11 mouse cellular contexts compared by ENCODE assay signal in genomic region chr19:57181852-57182528, GRCm38 (mm10).
DNase-seq lines count a peak whose midpoint lies in the region; ATAC-seq and TF ChIP-seq lines count a peak whose summit lies in the region.
"Had no signal": no experiment of that assay in that cellular context is flagged by ENCODE, and none has a peak within 500 bp of the region (broad histone marks: within the 10 kb centered on the region; RNA-seq: fewer than 3 reads in every experiment).

No protein-coding gene starts in this region.

- H3K36me3 ChIP-seq in heart, embryonic 14.5 days (ENCODE audit: control insufficient read depth, insufficient read depth, low read length): peaks cover 3% of the 10 kb centered on the region; the same call in 1 of the 2 replicates
- H3K36me3 ChIP-seq in intestine, postnatal 0 days (ENCODE audit: control insufficient read depth, insufficient read depth): no peaks in the 10 kb centered on the region
- no peaks in the 10 kb centered on the region for H3K36me3 ChIP-seq in liver, adult 2 months (ENCODE audit: control insufficient read depth, insufficient read depth, low read length)
- H3K36me3 ChIP-seq in small intestine, adult 2 months (ENCODE audit: control insufficient read depth, insufficient read depth, low read length): no peaks in the 10 kb centered on the region
- no peaks in the 10 kb centered on the region for H3K36me3 ChIP-seq in forebrain, embryonic 10.5 days (replicated peaks)
- no peaks in the 10 kb centered on the region for H3K36me3 ChIP-seq in forebrain, embryonic 11.5 days (ENCODE audit: control insufficient read depth, insufficient read depth, low read length)
- H3K36me3 ChIP-seq: forebrain, embryonic 15.5 days; midbrain, embryonic 12.5 days had no signal

- H3K79me2 ChIP-seq in liver, adult 2 months (ENCODE audit: control insufficient read depth, insufficient read depth, low read length): peaks cover 17% of the 10 kb centered on the region

- DNase-seq in heart, postnatal 4 days: no peak
- DNase-seq in liver, adult 2 months (ENCODE audit: extremely low read depth, low read depth, low spot score): peak; percentile 97
- DNase-seq in forebrain, embryonic 10.5 days (ENCODE audit: extremely low spot score, low spot score): no peak
- DNase-seq in forebrain, embryonic 11.5 days (ENCODE audit: low spot score): no peak

- peaks cover 35 to 61% of the 10 kb centered on the region in 2 experiments for H3K4me1 ChIP-seq in heart, embryonic 14.5 days (ENCODE audit: control insufficient read depth in 2 of 2, insufficient read depth in 2 of 2, low read length in 2 of 2)
- 0 out of 2 replicates have a peak, but pooled peaks cover 3% of the 10 kb centered on the region for H3K4me1 ChIP-seq in intestine, postnatal 0 days (replicated peaks; ENCODE audit: control insufficient read depth, insufficient read depth, low read length)
- H3K4me1 ChIP-seq in liver, adult 2 months (ENCODE audit: control insufficient read depth, insufficient read depth, low read length): peaks cover 23% of the 10 kb centered on the region
- peaks cover 17% of the 10 kb centered on the region for H3K4me1 ChIP-seq in small intestine, adult 2 months (ENCODE audit: control insufficient read depth, insufficient read depth, insufficient read length, low read length)
- H3K4me1 ChIP-seq in forebrain, embryonic 10.5 days: 0 out of 2 replicates have a peak, but pooled peaks cover 3% of the 10 kb centered on the region
- H3K4me1 ChIP-seq in forebrain, embryonic 11.5 days (replicated peaks; ENCODE audit: control insufficient read depth, insufficient read depth, low read length): no peaks in the 10 kb centered on the region
- H3K4me1 ChIP-seq: forebrain, embryonic 15.5 days; midbrain, embryonic 12.5 days had no signal

- H3K9me3 ChIP-seq in heart, embryonic 14.5 days (ENCODE audit: control insufficient read depth, low read length): no peaks in the 10 kb centered on the region
- no peaks in the 10 kb centered on the region for H3K9me3 ChIP-seq in intestine, postnatal 0 days (ENCODE audit: control insufficient read depth)
- no peaks in the 10 kb centered on the region for H3K9me3 ChIP-seq in forebrain, embryonic 10.5 days
- H3K9me3 ChIP-seq in forebrain, embryonic 11.5 days (ENCODE audit: control insufficient read depth, low read length): no peaks in the 10 kb centered on the region
- H3K9me3 ChIP-seq: forebrain, embryonic 15.5 days; midbrain, embryonic 12.5 days had no signal

- H3K4me2 ChIP-seq in heart, embryonic 14.5 days (ENCODE audit: low read length): no peak overlapping the region
- H3K4me2 ChIP-seq in intestine, postnatal 0 days (replicated peaks; ENCODE audit: low read depth): 0 out of 2 replicates have a peak overlapping the region, but pooled peaks have one; percentile 10
- H3K4me2 ChIP-seq in forebrain, embryonic 11.5 days (ENCODE audit: low read depth, low read length, severe bottlenecking): no peak overlapping the region
- H3K4me2 ChIP-seq: forebrain, embryonic 15.5 days; midbrain, embryonic 12.5 days had no signal

- H3K27me3 ChIP-seq in heart, embryonic 14.5 days (ENCODE audit: control insufficient read depth, insufficient read depth, low read length): no peaks in the 10 kb centered on the region
- H3K27me3 ChIP-seq in intestine, postnatal 0 days (replicated peaks; ENCODE audit: control insufficient read depth, insufficient read depth, low read length): no peaks in the 10 kb centered on the region
- no peaks in the 10 kb centered on the region for H3K27me3 ChIP-seq in liver, adult 2 months (ENCODE audit: control insufficient read depth, insufficient read depth, low read length)
- H3K27me3 ChIP-seq in small intestine, adult 2 months (ENCODE audit: control insufficient read depth, insufficient read depth, low read length): no peaks in the 10 kb centered on the region
- no peaks in the 10 kb centered on the region for H3K27me3 ChIP-seq in forebrain, embryonic 10.5 days (ENCODE audit: poor library complexity, severe bottlenecking)
- no peaks in the 10 kb centered on the region for H3K27me3 ChIP-seq in forebrain, embryonic 11.5 days (ENCODE audit: control insufficient read depth, insufficient read depth, low read length)
- H3K27me3 ChIP-seq: forebrain, embryonic 15.5 days; midbrain, embryonic 12.5 days had no signal

- no peak for ATAC-seq in heart, embryonic 14.5 days (ENCODE audit: insufficient number of reproducible peaks, insufficient read depth, low FRiP score, low read depth)
- peak; percentile 83 for ATAC-seq in intestine, postnatal 0 days
- no peak for ATAC-seq in frontal cortex, adult (ENCODE audit: low TSS enrichment)
- ATAC-seq in forebrain, embryonic 11.5 days (replicated peaks; ENCODE audit: low FRiP score): no peak
- ATAC-seq: forebrain, embryonic 15.5 days; hindbrain, embryonic 16.5 days had no signal

- H3K4me3 ChIP-seq in heart, embryonic 14.5 days (ENCODE audit: control insufficient read depth in 1 of 2, insufficient read depth in 1 of 2, low read depth in 1 of 2, low read length in 2 of 2): no peak overlapping the region
- no peak overlapping the region for H3K4me3 ChIP-seq in intestine, postnatal 0 days (ENCODE audit: low read depth, low read length)
- peak overlapping the region; percentile 15 for H3K4me3 ChIP-seq in liver, adult 2 months (ENCODE audit: insufficient read depth, low read depth, low read length)
- no peak overlapping the region for H3K4me3 ChIP-seq in small intestine, adult 2 months (ENCODE audit: low read depth, low read length)
- H3K4me3 ChIP-seq in forebrain, embryonic 10.5 days: no peak overlapping the region
- H3K4me3 ChIP-seq in forebrain, embryonic 11.5 days (ENCODE audit: low read depth, low read length): no peak overlapping the region
- H3K4me3 ChIP-seq: forebrain, embryonic 15.5 days; midbrain, embryonic 12.5 days had no signal

- TF ChIP-seq POLR2A in liver, adult 2 months (IDR thresholded peaks at IDR 0.05; ENCODE audit: extremely low read depth, insufficient read depth, low read length): no peak
- no peak for TF ChIP-seq POLR2A in small intestine, adult 2 months (IDR thresholded peaks at IDR 0.05; ENCODE audit: low read depth, low read length)

- H3K9ac ChIP-seq in heart, embryonic 14.5 days (ENCODE audit: low read length): no peak overlapping the region
- H3K9ac ChIP-seq in intestine, postnatal 0 days (ENCODE audit: low read depth, low read length): no peak overlapping the region
- peak overlapping the region; percentile 64 for H3K9ac ChIP-seq in liver, adult 2 months (ENCODE audit: low read depth, low read length)
- no peak overlapping the region for H3K9ac ChIP-seq in forebrain, embryonic 11.5 days (ENCODE audit: low read length)
- H3K9ac ChIP-seq: forebrain, embryonic 15.5 days; midbrain, embryonic 12.5 days had no signal

- H3K27ac ChIP-seq in heart, embryonic 14.5 days (replicated peaks in 1 of 2; ENCODE audit: control insufficient read depth in 1 of 2, insufficient read depth in 1 of 2, low read depth in 2 of 2, low read length in 2 of 2): peak overlapping the region; percentile 4 to 43; a peak in 1 of 4 replicates
- peak overlapping the region; percentile 75 for H3K27ac ChIP-seq in intestine, postnatal 0 days (ENCODE audit: low read depth, low read length)
- H3K27ac ChIP-seq in liver, adult 2 months (replicated peaks; ENCODE audit: insufficient read depth, low read depth, low read length): peak overlapping the region; percentile 92
- peak overlapping the region; percentile 67 for H3K27ac ChIP-seq in small intestine, adult 2 months (ENCODE audit: insufficient read depth, low read depth, low read length)
- no peak overlapping the region for H3K27ac ChIP-seq in forebrain, embryonic 10.5 days
- no peak overlapping the region for H3K27ac ChIP-seq in forebrain, embryonic 11.5 days (ENCODE audit: low read depth, low read length)
- H3K27ac ChIP-seq: forebrain, embryonic 15.5 days; midbrain, embryonic 12.5 days had no signal

- TF ChIP-seq CTCF in intestine, postnatal 0 days (IDR thresholded peaks at IDR 0.05; ENCODE audit: low read depth): no peak
- no peak for TF ChIP-seq CTCF in liver, adult 2 months (IDR thresholded peaks at IDR 0.05; ENCODE audit: low read depth, low read length)
- TF ChIP-seq CTCF in small intestine, adult 2 months (IDR thresholded peaks at IDR 0.05; ENCODE audit: extremely low read depth, insufficient read length, insufficient replicate concordance, low read depth, low read length): no peak

- WGBS in heart, embryonic 14.5 days: 72% methylated on average over 10 of the region's 10 CpGs
- 44% methylated on average over 10 of the region's 10 CpGs for WGBS in intestine, postnatal 0 days
- whole genome bisulfite sequencing in liver, adult 2 months: 25% methylated on average over 10 of the region's 10 CpGs
- WGBS in small intestine, adult 2 months: 35% methylated on average over 10 of the region's 10 CpGs
- 91% methylated on average over 10 of the region's 10 CpGs for WGBS in forebrain, embryonic 10.5 days
- 90% methylated on average over 10 of the region's 10 CpGs for WGBS in forebrain, embryonic 11.5 days

Comparison
In these comparisons a context has a peak if more than half of its experiments do, and no peak if none do; other contexts are left out.
1. H3K27ac ChIP-seq: peak in heart, embryonic 14.5 days (2 of 2), intestine, postnatal 0 days (single experiment), liver, adult 2 months (single experiment) and small intestine, adult 2 months (single experiment); none in forebrain, embryonic 10.5 days (single experiment) and forebrain, embryonic 11.5 days (single experiment).